8 mouse cellular contexts compared by ENCODE assay signal in genomic region chr13:104286897-104287309, GRCm38 (mm10). TPM values are rescaled to one million over a fixed set of nuclear protein-coding genes. Genes with fewer than 3 reads are reported as not detected.
DNase-seq lines count a peak whose midpoint lies in the region; ATAC-seq and TF ChIP-seq lines count a peak whose summit lies in the region.

No protein-coding gene starts in this region.

- WGBS in lung, embryonic 14.5 days = 0% methylated on average over 10 of the region's 10 CpGs

- TF ChIP-seq CTCF in lung, embryonic 14.5 days (IDR thresholded peaks at IDR 0.05; ENCODE audit: low read depth) = no peak

- no peaks in the 10 kb centered on the region for H3K4me1 ChIP-seq in lung, embryonic 14.5 days (ENCODE audit: insufficient read depth)

- H3K4me3 ChIP-seq in lung, embryonic 14.5 days (ENCODE audit: low read depth, low read length) = peak overlapping the region; percentile 44

- H3K4me2 ChIP-seq in lung, embryonic 14.5 days = peak overlapping the region; percentile 77

- peak overlapping the region; percentile 45 for H3K9ac ChIP-seq in lung, embryonic 14.5 days

- H3K27me3 ChIP-seq in lung, embryonic 14.5 days (ENCODE audit: insufficient read depth, low read length) = no peaks in the 10 kb centered on the region

- DNase-seq in MN1 (ENCODE audit: low spot score) = peak; percentile 98
- peak; percentile 72 for DNase-seq in cerebellum, adult 9-10 months
- DNase-seq in forelimb bud, embryonic 11.5 days (ENCODE audit: low read depth, low spot score) = peak; percentile 87
- peak; percentile 95 for DNase-seq in heart, postnatal 4 days
- DNase-seq in layer of hippocampus, adult 8-10 months (ENCODE audit: low spot score in 2 of 2) = peak; percentile 84 to 87
- DNase-seq in lung, embryonic 14.5 days = peak; percentile 99
- peak; percentile 83 to 93 for DNase-seq in thymus, adult 18-20 months

- H3K9me3 ChIP-seq in lung, embryonic 14.5 days (ENCODE audit: low read depth, low read length) = no peaks in the 10 kb centered on the region

- peak overlapping the region; percentile 83 for H3K27ac ChIP-seq in lung, embryonic 14.5 days (ENCODE audit: low read depth)

- ATAC-seq in lung, embryonic 14.5 days (ENCODE audit: insufficient read depth) = peak; percentile 94
- peak; percentile 95 for ATAC-seq in neutrophil, adult 5-6 weeks (ENCODE audit: extremely low read depth, insufficient number of reproducible peaks, low FRiP score, poor library complexity, severe bottlenecking)

- no peaks in the 10 kb centered on the region for H3K36me3 ChIP-seq in lung, embryonic 14.5 days (ENCODE audit: insufficient read depth)

RNA-seq across cellular contexts. Expression of gene Adamts6, which starts 0.7 kb away (rescaled TPM):
- 10 to 100 TPM; 19.9 to 21.8 TPM for total RNA-seq in heart, postnatal 4 days (2021)
- 1 to 10 TPM; 3.8 to 4.9 (median 4.2) TPM for total RNA-seq in layer of hippocampus, adult 8-10 months (2022)
- polyA plus RNA-seq in lung, embryonic 14.5 days (2014; fragmentation: Nextera tagmentation; extraction: Ambion mirVana) = 4.5 and 5.9 TPM in 2 replicates
- 28.4 and 36.1 TPM in 2 replicates for total RNA-seq in neutrophil, adult 5-6 weeks (2017)

RNA-seq across cellular contexts. Expression of gene Ppwd1, which starts 58.3 kb away (rescaled TPM):
- 10 to 100 TPM; 10.2 to 11.6 TPM for total RNA-seq in heart, postnatal 4 days (2021)
- total RNA-seq in layer of hippocampus, adult 8-10 months (2022) = 10 to 100 TPM; 13.4 to 16.2 (median 14.7) TPM
- polyA plus RNA-seq in lung, embryonic 14.5 days (2014; fragmentation: Nextera tagmentation; extraction: Ambion mirVana) = 17.8 and 17.9 TPM in 2 replicates
- 36.3 and 37.2 TPM in 2 replicates for total RNA-seq in neutrophil, adult 5-6 weeks (2017)

RNA-seq across cellular contexts. Expression of gene Cenpk, which starts 58.5 kb away (rescaled TPM):
- total RNA-seq in heart, postnatal 4 days (2021) = 10 to 100 TPM; 10.2 to 13.5 TPM
- total RNA-seq in layer of hippocampus, adult 8-10 months (2022) = 1 to 10 TPM in 2 of 4 experiments, under 1 TPM in 2; 0.63 to 1.5 (median 1.2) TPM
- 78.6 and 89.4 TPM in 2 replicates for polyA plus RNA-seq in lung, embryonic 14.5 days (2014; fragmentation: Nextera tagmentation; extraction: Ambion mirVana)
- 6.8 and 7.1 TPM in 2 replicates for total RNA-seq in neutrophil, adult 5-6 weeks (2017)

Comparison
In these comparisons a context has a peak if more than half of its experiments do, and no peak if none do; other contexts are left out.
1. Peak in every context shown above with its lines: DNase-seq, ATAC-seq, H3K4me3 ChIP-seq and H3K27ac ChIP-seq.